Mouse (Mus musculus): ENCODE measurements around the gene Kif1a.
"Not testable (repeated sequence)": the region's sequence is repeated elsewhere in the genome, so short reads cannot be mapped to it uniquely, and the experiment has no call there.

The Kif1a gene

GRCm38 (mm10) chr1:92970791-92971190, 131.0 kb downstream of the Kif1a start:
- not testable (repeated sequence) for DNase-seq (ENCODE audit: low spot score in 2 of 2)
